Mouse (Mus musculus) midbrain, postnatal 0 days (tissue): ENCODE results near the gene Syap1. TPM values are rescaled to one million over a fixed set of nuclear protein-coding genes. Genes with fewer than 3 reads are reported as not detected.
"Not testable (repeated sequence)": the region's sequence is repeated elsewhere in the genome, so short reads cannot be mapped to it uniquely, and the experiment has no call there.

Experiments
- ATAC-seq: fragments of 200-750 bp; cut with Nextera tagmentation; 2 replicates; pipeline ENCODE4 v1.8.0; 2017; ENCODE audit warnings: moderate number of reproducible peaks, mild to moderate bottlenecking, moderate TSS enrichment, moderate library complexity; ENCODE audit not compliant: low FRiP score
- DNase-seq: peaks from one replicate; pipeline ENCODE4 v3.0.0-alpha.2; 2015; ENCODE audit warnings: low spot score
- H3K27ac ChIP-seq: fragments of 300-500 bp; sonication (generic); 2 replicates; pipeline ENCODE4 v1.5.1; 2014; ENCODE audit warnings: low read depth, mild to moderate bottlenecking, low read length, mixed read lengths
- H3K27me3 ChIP-seq: fragments of 300-500 bp; sonication (generic); 2 replicates; pipeline ENCODE4 v1.6.1; 2014; ENCODE audit warnings: low read length, control low read depth, mixed read lengths; ENCODE audit not compliant: insufficient read depth
- H3K36me3 ChIP-seq: fragments of 300-500 bp; sonication (generic); 2 replicates; pipeline ENCODE4 v1.6.1; 2014; ENCODE audit warnings: low read length, control low read depth, mixed read lengths; ENCODE audit not compliant: insufficient read depth
- H3K4me1 ChIP-seq: fragments of 300-500 bp; sonication (generic); 2 replicates; pipeline ENCODE4 v1.6.1; 2014; ENCODE audit warnings: mild to moderate bottlenecking, control low read depth, antibody characterized with exemption, low read length, mixed read lengths; ENCODE audit not compliant: insufficient read depth
- H3K4me2 ChIP-seq: fragments of 300-500 bp; sonication (generic); 2 replicates; pipeline ENCODE4 v1.6.1; 2014; ENCODE audit warnings: low read depth, mild to moderate bottlenecking, low read length, mixed read lengths; ENCODE audit not compliant: poor library complexity, severe bottlenecking
- H3K4me3 ChIP-seq: fragments of 300-500 bp; sonication (generic); 2 replicates; pipeline ENCODE4 v1.5.1; 2014; ENCODE audit warnings: low read depth, mild to moderate bottlenecking, low read length, moderate library complexity
- H3K9ac ChIP-seq: fragments of 300-500 bp; sonication (generic); replicated peaks from 2 replicates; pipeline ENCODE4 v1.6.1; 2014; ENCODE audit warnings: mild to moderate bottlenecking, low read length, moderate library complexity, mixed read lengths; ENCODE audit not compliant: poor library complexity, severe bottlenecking
- H3K9me3 ChIP-seq: fragments of 300-500 bp; sonication (generic); 2 replicates; pipeline ENCODE4 v1.6.1; 2016; ENCODE audit warnings: low read length, control low read depth
- CTCF ChIP-seq: IDR thresholded peaks from 2 replicates; pipeline ENCODE4 v1.5.1; 2016; ENCODE audit warnings: antibody characterized with exemption, mild to moderate bottlenecking
- WGBS: fragments of 180-500 bp; shearing (Covaris S2); extraction: QIAGEN DNeasy Blood & Tissue Kit; methylation state at CpG from one replicate; pipeline ENCODE4 v1.1.7; 2014; 5-methylcytosine and 5-hydroxymethylcytosine counted together
- polyA plus RNA-seq: library from polyadenylated mRNA; unstranded; fragments of >200 nt; fragmentation: Nextera tagmentation; extraction: Ambion mirVana; gene quantifications from 2 replicates; pipeline ENCODE4 v1.2.1, GENCODE M21; 2015
- total RNA-seq: library from RNA; depleted of rRNA; stranded (reverse); fragments of >200 nt; gene quantifications from 2 replicates; pipeline ENCODE4 v1.2.3, GENCODE M21; 2014

The Syap1 gene
- total and polyA plus RNA-seq, 2 experiments from 2014 or later, result 36.1 to 44.0 TPM

DNA sequence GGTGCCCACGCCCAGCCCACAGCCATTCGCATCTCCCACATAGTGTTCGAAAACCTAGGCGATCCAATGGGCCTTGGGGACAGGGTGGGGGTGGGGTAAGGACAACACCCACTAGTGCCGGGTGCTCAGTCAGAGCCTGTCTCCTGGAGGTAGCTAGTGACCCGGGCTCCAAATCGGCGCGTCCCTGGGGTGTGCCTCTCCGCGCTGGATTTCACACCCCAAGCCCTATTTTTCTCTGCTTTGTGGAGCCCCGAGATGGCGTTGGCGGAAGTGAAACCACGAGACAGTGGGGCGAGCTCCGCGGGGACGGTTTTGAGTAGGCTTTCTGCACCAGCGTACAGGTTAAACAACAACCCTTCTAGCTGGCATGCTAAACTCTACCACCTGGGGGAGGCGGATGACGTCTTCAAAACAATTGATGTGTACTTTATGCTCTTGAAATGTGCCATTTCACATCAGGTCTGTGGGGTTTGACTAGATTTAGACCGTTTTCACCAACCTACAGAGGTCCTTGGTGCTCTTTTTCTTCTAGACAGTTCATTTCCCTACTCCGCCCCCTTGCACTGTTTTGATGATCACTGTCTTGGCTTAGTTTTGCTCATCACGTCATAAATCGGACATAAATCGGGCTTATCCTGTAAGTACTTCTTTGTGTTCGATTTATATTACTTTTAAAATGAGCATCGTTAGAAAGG, 13.9 kb upstream of the Syap1 start:
- ATAC-seq, result peak; percentile 83
- Histone ChIP-seq H3K4me1 (no peaks in the 10 kb centered on the region), H3K27me3 (no peaks in the 10 kb centered on the region), H3K9me3 (no peaks in the 10 kb centered on the region), H3K4me2 (peak overlapping the region; percentile 73), H3K9ac (peak overlapping the region; percentile 69), H3K27ac (peak overlapping the region; percentile 75), H3K36me3 (no peaks in the 10 kb centered on the region), H3K4me3 (peak overlapping the region; percentile 53)
- 25% methylated on average over 29 of the region's 29 CpGs for WGBS
- DNase-seq, result peak; percentile 15
- peak; percentile 37 for TF ChIP-seq CTCF

DNA sequence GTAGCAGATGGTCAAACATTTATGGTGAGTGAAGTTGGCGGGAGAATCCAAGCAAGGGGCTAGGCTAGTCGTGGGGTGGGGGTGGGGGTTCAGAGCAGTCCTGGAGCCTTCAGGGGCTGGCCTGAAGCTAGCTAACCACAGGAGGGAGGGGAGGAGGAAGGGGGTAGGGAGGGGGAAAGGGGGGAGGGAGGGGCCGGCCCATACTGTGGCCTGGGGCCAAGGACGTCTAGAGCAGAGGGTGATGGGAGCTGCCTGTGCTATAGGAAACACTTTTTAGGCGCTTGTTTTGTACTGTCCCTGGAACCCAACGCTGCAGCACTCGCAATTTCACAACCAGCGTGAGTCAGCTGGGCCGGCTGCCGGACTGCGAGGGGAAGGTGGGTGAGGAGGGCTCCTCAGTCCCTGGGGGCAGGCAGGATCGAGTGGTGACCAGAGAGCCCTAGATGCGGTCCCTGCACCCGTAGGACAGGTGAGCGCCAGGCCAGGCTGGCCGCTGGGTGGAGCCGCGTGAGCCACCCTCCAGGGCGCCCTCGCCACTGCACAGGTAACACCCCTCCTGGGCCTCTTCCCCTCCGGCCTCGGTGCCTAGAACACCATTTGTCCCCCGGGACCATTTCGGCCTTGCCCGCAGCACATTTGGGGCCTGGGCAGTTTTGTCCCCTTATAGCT, 13.3 kb upstream of the Syap1 start:
- 27% methylated on average over 21 of the region's 25 CpGs for WGBS
- peak; percentile 76 for ATAC-seq

DNA sequence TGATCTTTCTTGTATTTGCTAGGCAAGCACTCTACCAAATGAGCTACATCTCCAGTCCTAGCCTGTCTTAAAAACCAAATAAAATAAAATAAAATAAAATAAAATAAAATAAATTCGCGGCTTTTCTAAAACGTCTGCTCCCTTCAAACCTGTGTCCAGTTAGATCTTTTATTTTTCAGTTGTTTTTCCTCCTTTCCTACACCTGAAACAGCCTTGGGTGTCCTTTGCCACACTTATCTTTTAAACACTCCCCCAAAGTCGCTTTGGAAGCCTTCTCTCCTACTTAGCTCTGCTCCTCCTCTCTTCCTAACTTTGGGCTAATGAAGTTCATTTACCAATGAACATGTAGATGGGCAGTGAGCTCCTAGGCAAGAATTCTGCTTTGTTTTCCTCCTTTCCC, 12.7 kb upstream of the Syap1 start, which contains the start of gene Ctps2:
Gene Ctps2 (plus strand): TSS at position 301 of the 400 bp plus-strand sequence.
- Histone ChIP-seq H3K4me1 (no peaks in the 10 kb centered on the region), H3K9me3 (no peaks in the 10 kb centered on the region), H3K4me2 (peak within 1 kb of the TSS; percentile 73), H3K27me3 (no peaks in the 10 kb centered on the region), H3K4me3 (peak within 1 kb of the TSS; percentile 53), H3K36me3 (no peaks in the 10 kb centered on the region), H3K27ac (peak within 1 kb of the TSS; percentile 75), H3K9ac (peak within 1 kb of the TSS; percentile 69)
- no peak for TF ChIP-seq CTCF
- ATAC-seq (0 out of 2 replicates have a peak, but pooled peaks have one; percentile 14), DNase-seq (no peak)
- WGBS, result 36% methylated on average over 4 of the region's 4 CpGs

More for the DNA sequence above, 13.3 kb upstream of the Syap1 start:
- Histone ChIP-seq H3K27ac (peak overlapping the region; percentile 75), H3K9me3 (no peaks in the 10 kb centered on the region), H3K4me1 (no peaks in the 10 kb centered on the region), H3K4me3 (peak overlapping the region; percentile 53), H3K27me3 (no peaks in the 10 kb centered on the region), H3K4me2 (peak overlapping the region; percentile 73), H3K9ac (peak overlapping the region; percentile 69), H3K36me3 (no peaks in the 10 kb centered on the region)
- DNase-seq, result peak; percentile 63
- no peak for TF ChIP-seq CTCF

DNA sequence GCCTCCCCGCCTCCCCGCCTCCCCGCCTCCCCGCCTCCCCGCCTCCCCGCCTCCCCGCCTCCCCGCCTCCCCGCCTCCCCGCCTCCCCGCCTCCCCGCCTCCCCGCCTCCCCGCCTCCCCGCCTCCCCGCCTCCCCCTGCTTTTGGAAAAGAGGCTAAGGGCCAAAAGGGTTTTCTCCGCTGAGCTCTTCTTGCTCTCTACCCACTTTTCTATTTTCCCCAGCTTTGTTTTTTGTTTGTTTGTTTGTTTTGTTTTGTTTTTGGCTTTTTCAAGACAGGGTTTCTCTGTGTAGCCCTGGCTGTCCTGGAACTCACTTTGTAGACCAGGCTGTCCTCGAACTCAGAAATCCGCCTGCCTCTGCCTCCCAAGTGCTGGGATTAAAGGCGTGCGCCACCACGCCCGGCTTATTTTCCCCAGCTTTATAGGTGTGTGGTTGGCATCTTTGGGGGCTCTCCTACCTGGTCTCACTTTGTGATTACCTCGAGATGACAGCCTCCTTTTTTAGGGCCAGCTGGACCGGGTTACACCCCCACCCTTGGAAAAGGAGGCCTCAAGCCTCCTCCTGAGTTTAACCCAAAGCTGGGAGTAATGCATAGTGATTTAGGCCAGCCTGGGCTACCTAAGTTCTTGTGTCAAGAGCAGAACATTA, 452 bp upstream of the Syap1 start:
- not testable (repeated sequence) for DNase-seq, H3K36me3 ChIP-seq, ATAC-seq, H3K27me3 ChIP-seq, H3K4me3 ChIP-seq, H3K9ac ChIP-seq, H3K27ac ChIP-seq, H3K4me2 ChIP-seq, H3K4me1 ChIP-seq, H3K9me3 ChIP-seq
- WGBS, result 86% methylated on average over 6 of the region's 25 CpGs

DNA sequence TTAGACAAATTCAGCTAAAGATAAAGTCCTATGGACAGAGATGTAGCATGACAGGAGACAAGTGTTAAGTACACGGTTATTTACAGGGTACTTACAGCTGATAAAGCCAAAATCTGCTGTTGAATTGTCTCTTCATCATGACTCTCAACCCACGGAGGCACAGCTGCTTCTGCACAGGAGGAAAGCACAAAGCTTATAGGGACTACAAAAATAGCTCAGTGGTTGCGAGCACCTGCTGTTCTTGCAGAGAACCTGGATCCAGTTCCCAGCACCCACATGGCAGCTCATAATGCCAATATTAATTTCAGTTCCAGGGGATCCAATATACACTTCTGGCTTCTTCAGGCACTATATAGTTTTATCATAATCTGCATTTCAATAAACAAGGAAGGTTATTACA, 10.0 kb downstream of the Syap1 start:
- WGBS, result 86% methylated on average over 3 of the region's 3 CpGs
- no peak overlapping the region for H3K4me3 ChIP-seq

More for the DNA sequence above, 10.0 kb downstream of the Syap1 start:
- Histone ChIP-seq H3K27me3 (no peaks in the 10 kb centered on the region), H3K4me1 (no peaks in the 10 kb centered on the region), H3K9ac (no peak overlapping the region), H3K27ac (no peak overlapping the region), H3K4me2 (no peak overlapping the region), H3K36me3 (peaks cover 2% of the 10 kb centered on the region; the same call in 1 of the 2 replicates), H3K9me3 (no peaks in the 10 kb centered on the region)
- DNase-seq (no peak), ATAC-seq (no peak)
- no peak for TF ChIP-seq CTCF
